Mouse (Mus musculus) urinary bladder, postnatal 10 days (tissue): ENCODE results near the gene Itga7.

ENCODE experiments used
- DNase-seq: peaks from one replicate; pipeline ENCODE4 v3.0.0; 2022; ENCODE audit warnings: low spot score

Gene Itga7

DNA sequence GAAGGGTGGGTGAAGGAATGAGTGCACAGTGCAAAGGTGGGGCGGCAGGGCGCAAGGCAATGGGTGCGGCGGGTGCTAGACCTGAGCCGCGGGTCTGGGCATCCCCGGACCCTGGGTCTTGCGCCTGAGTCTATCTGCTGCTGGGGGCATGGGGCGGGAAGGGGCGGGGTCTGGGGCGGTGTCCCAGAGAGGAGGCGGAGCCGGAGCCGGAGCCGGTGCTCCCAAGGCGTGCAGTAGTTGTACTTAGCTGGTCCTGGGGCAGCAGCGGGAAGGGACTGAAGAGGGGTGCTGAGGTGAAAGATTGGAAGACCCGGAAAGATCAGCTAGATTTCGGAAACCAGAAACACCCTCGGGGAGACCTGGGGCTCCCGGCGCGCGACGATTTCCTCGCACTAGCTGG is at the start of gene Itga7:
Gene Itga7 (plus strand): TSS at position 245 of the 400 bp plus-strand sequence.
- DNase-seq, result no peak

DNA sequence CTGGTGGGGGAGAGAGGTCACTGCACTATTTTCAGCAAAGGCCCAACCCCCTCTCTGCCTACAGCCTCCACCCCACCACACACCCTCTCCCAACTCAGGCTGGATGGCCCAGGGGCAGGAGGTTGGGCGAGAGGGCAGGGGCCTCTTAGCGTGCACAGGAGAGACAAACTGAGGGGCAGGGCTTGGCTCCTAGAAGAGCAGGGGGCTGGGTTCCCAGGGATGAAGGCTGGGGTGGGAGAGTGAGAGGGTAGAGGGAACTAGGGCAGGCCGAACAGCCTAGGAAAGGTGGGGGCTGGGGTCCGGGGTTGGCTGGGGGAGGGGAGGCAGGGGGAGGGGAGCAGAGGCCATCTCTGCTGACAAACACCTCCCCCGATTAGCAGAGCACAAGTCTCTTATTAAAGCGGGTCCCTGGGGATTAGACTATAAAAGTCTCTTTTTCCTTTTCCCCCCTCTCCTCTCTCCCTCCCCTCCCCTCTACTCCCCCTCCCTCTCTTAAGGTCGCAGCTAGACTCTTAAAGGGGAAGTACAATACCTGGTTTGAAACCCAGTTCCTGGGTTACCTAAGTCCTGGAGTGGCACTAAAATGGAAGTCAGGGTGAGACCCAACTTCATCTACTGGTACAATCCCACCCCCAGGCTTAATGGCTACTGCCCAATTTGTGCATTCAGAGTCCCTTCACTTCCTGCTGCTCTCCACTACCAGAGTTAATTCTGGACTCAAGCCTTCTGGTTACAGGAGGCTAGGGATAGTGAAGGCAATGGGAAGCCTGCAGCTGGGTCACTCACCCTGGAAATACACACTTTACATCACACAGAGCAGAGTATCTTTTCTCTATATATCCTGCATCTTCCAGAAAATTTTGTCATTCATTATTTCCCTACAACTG is 44.4 kb upstream of the Itga7 start:
- DNase-seq, result no peak

DNA sequence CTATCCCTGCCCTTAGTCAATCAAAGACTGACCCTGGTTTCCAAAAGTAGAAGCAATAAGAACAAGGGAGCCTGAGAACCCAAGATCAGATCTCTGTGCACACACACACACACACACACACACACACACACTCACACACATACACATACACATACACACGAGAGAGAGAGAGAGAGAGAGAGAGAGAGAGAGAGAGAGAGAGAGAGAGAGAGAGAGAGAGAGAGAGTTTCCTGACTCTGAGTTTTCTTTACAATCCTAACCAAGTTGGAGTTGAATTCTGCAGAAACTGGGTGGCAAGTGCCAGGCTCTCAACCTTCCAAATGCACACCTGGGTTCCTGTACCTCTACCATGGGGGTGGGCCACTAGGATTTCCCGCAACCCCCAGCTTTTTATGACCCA is 43.8 kb upstream of the Itga7 start:
- DNase-seq, result no peak

DNA sequence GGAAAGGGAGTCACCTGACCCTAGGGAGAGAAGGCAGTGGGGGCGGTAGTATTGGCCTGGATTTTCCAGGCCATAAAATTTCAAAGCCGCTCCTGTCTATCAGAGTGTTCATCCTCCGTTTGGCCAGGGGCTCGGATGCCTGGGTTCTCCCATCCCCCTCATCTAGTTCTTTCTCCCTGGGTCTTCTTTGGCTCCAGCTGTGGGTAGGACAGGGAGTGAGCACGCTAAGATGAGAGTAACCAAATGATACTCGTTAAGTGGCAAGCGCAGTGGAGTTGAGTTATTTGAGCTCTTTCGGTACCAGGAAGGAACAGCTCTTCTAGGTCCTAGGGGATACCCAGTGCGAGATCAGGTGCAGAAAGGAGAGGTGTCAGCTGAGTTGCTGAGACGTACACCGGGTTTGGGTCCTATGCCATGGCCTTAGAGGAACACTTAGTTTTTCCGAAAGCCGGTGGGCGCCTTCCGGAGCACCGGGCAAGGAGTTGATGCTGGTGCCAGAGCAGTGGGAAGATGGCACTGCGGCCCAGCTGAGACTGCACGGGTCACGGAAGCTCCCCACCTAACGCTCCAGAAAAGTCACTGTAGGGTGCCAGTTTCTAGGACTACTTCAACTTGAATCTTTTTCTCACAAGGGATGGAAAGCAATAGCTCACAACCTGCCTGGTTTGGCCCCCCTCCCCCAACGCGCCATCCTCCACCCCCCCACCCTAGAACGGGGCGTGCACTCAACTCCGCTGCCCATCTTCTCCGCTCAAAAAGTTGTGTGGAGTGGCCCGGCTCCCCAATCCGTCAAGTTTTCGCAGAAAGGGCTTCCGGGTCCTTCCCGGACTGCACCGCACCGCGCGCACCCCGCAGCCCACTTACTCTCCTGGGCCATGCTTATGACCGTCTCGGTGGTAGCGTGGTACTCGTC is 43.0 kb upstream of the Itga7 start:
- no peak for DNase-seq

DNA sequence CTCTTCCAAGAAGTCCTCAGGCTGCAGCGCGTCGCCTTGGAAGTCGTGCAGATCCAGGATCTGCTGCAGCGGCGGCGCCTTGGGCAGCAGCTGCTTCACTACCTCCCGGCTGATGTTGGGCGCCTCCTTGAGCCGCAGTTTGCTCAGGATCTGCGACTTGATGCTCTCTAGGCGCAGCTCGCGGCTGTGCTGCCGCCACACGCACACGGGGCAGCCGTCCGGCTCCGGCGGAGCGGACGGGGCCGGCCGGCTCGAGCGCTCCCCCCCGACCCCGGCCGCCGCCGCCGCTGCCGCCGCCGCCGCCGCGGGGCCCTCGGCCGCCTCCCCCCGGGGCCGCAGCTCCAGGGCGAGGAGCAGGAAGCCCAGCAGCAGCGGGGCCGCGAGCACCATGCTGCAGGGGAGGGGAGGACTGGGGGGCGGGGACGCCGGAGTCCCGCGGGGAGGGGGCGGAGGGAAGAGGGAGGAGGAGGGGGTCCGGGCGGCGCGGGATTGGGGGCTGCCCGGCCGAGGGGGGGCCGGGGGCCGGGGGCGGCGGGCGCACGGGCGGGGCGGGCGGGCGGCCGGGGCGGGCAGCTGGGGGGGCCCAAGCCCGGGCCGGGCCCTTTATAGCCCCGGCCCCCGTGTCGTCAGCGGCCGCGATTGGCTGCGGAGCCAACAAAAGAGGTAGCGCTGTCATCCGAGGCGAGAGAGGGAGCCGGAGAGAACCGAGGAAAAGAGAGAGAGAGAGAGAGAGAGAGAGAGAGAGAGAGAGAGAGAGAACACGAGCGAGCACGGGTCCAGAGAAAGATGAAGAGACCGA is 42.1 kb upstream of the Itga7 start, which contains the start of gene Gdf11:
Gene Gdf11 (minus strand): TSS at position 423 of the 799 bp plus-strand sequence.
- DNase-seq, result no peak

DNA sequence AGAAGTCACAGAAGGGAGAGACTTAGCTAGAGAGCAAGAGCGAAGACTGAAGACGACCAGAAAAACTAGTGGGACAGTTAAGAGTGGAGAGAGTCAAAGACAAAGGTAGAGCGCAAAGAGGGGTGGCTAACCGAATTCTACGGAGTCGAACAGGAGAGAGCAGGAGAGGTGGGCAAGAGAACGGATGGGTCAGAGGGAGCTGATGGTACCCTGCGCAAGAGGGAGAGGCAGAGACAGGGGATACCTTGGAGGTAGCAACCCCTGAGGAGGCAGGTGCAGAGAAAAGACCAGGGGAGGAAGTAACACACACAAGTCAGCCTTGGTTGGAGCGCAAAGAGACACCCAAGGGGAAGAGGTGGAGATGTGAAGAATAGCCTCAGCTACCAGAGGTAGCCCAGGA is 41.4 kb upstream of the Itga7 start:
- DNase-seq, result no peak

DNA sequence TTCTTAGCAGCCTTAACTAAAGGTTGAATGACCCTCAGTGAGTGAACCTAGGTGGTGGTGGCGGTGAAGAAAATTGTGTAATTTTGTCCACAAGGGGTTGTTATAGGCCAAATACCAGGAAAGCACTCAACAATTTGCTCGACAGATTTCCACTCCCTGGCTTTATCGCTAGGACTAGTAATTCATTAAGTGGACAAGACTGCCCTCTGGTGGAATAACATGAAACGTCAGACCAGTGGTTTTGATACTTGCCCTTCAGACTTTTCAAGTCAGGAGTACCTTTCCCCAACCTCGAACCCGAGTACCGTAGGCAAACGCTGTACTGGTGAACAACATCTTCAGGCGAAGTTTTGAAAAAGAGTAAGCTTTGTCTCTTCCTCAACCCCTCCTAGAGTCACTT is 38.2 kb upstream of the Itga7 start:
- no peak for DNase-seq

DNA sequence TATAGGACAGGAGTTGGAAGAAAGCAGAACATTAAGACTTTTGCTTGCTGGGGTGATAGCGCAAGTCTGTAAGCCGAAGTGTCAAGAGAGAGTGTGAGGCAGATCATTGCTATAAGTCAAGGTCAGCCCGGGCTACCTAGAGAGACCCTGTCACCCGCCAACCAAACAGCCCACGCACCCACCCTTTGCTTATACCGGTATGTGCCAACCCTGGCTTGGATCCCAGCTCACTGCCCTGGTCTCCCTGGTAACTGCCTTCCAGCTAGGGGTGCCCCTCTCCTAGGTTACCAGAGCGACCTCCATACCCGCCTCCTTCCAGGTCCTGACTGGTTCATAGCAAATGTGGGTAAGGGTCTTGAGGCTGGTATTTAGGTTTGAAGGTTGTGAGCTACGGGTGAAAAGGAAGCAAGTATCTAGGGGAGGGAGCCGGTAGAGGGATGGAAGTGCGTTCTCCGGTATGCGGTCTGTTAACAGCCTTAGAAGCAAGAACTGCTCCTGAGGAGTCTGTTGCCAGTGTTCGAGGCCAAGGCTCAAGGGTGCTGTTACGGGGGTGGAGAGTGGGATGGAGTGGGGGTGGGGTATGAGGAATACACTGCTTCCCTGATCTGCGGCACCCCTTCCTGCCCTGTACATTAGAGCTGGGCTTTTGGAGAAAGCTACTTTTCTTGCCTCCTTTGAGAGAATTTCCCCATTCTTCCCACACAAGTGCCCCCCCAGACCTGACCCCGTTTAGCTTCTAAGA is 37.5 kb upstream of the Itga7 start:
- no peak for DNase-seq

DNA sequence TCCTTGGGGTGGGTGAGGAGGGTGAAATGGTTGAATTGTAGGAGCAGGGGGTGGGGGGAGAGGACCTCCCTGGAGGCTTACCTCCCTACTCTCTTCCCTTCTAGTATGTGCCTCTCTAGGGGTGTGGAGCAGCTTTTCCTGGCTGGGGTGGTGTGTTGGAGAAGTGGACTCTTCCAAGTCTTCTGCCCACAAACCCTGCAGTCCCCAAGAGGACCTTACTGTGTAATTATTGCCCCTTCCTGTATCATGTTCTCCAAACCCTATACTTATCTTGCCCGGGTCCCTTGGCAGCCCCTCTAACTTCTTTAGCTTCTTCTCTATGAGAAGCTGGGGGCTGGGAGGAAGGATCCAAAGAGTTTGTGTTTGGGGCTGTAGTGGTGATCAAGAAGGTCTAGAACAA is 36.8 kb upstream of the Itga7 start:
- DNase-seq, result no peak

DNA sequence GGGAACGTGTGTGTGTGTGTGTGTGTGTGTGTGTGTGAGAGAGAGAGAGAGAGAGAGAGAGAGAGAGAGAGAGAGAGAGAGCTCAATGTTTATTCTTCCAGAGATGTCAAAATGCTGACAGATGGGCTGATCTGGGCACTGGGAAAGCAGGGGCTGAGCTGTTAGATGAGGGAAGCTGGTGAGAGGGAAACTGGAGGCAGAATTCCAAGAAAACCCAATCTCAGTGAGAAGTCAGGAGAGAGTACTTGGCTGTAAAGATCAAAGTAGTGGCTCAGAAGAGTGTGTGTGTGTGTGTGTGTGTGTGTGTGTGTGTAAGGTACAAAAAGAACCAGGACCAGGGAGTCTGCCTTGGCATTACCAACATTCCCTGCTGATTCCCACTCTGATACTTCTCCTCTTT is 36.1 kb upstream of the Itga7 start:
- DNase-seq, result no peak

DNA sequence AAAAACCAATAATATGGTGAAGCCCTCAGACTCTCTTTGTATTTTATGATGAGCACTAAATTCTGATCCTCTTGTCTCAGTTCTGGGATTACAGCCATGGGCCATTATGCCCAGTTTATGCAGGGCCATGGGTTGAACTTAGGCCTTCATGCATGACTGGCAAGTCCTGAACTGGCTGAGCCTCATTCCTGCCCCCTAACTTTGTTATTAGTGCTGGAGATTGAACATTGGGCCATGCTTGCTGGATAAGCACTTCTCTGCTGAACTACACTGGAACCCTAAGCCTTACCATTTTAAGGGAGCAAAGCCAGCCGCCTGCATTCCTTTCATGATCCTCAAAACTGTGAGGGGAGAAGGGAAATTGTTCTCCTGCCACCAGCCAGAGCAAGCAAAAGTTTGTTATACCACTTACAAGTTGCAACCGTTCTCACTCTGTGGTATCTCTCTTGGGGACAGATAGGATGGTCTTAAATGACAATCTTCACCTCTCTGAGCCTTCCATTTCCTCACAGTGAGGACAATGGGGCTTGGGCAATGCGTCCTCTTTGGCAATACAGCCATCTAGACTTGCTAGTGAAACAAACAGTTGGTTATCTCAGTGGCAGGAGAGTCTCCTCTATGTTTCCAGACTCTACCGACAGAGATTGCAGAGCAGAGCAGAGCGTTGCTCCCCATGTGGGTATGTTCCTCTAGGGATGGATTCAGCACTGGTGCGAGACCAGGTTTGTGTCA is 33.7 kb upstream of the Itga7 start:
- no peak for DNase-seq

DNA sequence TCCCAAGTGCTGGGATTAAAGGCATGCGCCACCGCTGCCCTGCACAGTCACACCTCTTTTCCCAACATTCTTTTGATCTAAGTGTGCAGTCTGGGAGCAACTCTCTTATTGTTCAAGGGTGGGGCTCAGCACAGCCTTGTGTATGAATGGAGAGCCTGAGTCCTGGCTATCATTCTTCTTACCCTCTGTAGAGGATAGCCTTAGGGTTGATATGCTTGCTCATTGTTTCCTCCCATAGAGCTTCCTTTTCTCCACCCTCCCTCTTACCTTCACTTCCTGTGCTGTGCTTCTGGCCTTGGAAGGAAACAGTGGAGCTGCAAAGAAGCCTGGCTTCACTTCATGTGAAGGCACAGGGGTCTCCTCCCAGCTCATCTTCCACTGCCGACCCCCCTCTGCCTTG is 32.9 kb upstream of the Itga7 start, which contains the start of gene Cd63:
Gene Cd63 (plus strand): TSS at position 292 of the 400 bp plus-strand sequence.
- no peak for DNase-seq

DNA sequence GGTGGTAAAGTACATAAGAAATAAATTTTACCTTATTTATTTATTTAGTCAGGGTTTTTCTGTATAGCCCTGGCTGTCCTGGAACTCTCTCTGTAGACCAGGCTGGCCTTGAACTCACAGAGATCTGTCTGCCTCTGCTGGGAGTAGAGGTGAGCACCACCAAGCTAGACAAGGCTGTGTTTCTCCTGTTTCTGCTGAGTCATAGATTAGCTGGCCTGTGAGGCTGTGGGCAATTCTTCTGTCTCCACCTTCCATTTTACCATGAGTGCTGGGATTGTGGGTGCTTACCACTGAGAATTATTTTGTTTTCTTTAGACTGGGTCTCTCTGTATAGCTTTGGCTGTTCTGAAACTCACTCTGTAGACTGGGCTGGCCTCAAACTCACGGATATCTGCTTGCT is 32.2 kb upstream of the Itga7 start:
- DNase-seq, result no peak

DNA sequence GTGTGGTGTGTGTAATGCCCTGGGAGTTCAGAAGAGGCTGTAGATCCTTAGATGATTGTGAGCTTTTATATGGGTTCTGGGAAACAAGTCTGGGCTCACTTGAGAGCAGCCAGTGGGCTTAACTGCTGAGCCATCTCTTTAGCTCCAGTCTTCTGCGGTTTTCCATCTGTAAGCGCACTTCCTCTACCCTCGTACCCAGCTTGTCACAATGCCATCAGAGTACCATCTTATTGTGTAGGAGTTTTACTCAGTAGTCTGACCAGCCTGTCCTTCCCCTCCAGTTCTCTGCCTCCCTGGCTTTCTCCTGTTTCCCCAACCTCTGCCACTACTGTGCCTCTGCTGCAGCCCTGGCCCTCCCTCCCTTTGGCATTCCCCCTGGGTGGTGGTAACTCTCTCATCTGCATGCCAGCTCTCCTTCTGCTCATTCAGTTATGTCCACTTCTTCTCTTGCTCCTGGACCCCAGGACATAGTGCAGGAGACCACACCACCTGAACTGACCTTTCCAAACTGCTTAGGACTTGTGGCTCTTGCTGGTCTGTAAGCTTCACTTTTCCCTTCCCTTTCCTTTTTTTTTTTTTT is 31.1 kb upstream of the Itga7 start:
- no peak for DNase-seq

DNA sequence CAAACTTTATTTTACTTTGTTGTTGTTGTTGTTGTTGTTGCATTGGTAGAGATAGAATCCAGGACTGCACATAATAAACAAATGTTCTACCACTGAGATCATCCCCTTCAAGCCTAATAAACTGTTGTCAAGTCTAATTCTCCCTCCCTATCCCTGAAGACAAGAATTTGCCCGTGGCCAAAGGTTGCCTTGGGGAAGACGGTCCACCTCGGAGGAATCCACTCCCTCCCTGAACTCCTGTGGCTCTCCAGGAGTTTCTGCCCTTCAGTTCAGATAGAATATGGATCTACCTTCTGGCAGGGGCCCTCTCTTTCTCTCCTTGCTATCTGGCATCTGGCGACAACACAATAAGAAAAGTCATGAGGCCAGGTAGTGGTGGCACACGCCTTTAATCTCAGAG is 28.8 kb upstream of the Itga7 start:
- no peak for DNase-seq

DNA sequence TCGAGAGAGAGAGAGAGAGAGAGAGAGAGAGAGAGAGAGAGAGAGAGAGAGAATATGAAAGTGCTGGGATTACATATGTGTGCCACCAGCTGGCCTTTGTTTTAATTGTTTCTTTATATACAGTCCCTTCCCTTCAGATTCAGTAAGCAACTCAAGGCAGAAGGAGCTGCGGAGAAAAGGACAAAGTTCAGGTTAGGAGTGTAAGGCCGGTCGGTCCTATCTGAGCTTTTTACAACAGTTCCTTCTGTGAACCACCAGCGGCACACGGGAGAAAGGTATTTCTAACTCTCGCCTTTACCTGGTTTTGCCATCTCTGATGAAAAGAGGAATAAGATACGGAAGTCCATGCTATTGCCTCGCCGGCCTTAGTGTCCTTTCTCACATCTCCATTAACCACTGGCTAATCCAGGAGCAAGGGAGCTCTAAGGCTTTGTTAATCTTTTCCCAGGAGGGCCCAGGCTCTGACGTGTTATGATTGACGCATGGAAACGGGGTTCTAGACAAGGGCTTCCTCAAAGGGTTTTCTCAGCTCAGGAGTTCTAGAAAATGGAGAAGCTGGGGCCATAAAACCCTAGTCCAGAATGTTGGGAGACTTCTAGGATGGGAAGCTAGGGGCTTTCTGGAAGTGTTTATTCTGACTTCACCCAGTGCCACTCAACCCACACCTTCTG is 24.7 kb upstream of the Itga7 start:
- DNase-seq, result no peak

DNA sequence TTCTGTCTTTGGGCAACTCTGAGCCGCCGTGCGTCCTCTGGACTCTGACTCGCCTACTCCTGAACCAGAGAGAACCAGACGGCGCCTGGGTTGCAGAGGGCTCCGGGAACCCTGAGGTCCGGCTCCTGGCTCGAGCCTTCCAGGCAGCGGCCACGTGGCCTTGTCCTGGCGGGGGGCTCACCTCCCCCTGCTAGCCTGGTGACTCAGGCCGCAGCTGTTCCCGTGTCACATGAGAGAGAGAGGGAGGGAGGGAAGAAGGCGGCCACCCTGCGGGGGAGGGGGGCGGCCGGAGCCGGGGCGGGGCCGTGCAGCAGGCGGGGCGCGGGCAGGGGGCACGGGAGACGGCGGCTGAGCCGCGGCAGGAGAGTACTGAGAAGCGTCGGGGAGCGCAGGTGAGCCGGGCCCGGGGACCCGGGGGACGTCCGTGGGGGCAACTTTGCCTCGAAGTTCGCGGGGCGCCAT is 24.0 kb upstream of the Itga7 start:
- peak; percentile 58 for DNase-seq

DNA sequence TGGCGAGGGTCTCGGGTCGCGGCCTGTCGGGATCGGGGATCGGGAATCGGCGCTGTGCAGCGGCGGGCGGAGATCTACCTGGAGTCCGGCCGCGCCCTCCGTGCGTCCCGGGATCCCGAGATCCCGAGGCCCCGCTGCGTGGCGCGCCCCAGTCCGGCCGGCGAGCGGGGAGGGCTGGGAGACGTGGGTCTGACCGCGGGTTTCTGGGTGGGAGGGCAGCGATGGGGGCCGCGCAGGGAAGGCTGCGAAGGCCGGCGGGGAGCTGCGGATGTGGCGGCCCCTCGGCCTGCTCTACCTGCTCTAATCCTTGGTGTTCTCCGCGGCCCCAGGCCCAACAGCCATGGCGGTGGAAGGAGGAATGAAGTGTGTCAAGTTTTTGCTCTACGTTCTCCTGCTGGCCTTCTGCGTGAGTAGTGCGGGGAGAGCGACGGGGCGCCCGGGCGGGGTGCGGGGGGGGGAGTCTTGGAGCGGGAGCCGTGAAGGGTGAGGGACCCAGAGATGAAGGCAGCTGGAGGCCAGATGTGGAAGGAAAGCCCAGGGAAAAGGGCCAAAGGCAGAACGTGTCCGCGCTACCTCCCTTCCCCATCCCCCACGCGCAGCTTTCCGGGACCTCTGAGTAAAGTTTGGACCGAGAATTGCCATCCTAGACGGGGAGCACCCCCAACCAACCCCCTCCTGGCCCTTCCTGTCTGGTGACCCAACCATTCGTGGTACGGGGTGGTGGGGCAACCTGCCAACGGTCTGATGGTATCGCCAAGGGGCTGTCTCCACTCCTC is 23.4 kb upstream of the Itga7 start:
- DNase-seq, result no peak

DNA sequence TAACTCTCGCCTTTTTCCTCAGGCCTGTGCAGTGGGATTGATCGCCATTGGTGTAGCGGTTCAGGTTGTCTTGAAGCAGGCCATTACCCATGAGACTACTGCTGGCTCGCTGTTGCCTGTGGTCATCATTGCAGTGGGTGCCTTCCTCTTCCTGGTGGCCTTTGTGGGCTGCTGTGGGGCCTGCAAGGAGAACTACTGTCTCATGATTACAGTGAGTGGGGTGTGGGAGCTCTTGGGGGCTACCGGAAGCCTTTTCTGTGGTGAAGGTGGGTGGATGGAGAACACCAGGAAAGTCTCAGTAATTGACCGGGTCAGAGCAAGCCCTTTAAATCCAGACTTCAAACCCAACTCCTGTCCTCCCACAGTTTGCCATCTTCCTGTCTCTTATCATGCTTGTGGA is 22.2 kb upstream of the Itga7 start:
- DNase-seq, result no peak
